In genomic region chr14:120874397-120874796, GRCm38 (mm10) we compare ENCODE assay signal across 13 mouse cellular contexts.
"Had no signal": no experiment of that assay in that cellular context is flagged by ENCODE, and none has a peak within 500 bp of the region (broad histone marks: within the 10 kb centered on the region; RNA-seq: fewer than 3 reads in every experiment).

No protein-coding gene starts in this region.

- H3K27me3 ChIP-seq: limb, embryonic 12.5 days; neural tube, embryonic 15.5 days had no signal

- H3K36me3 ChIP-seq: limb, embryonic 12.5 days; midbrain, embryonic 10.5 days; neural tube, embryonic 15.5 days had no signal

- DNase-seq: layer of hippocampus, adult 9-11 months; layer of hippocampus, postnatal 36 days; lung, postnatal 10 days; lung, postnatal 4 days; midbrain, embryonic 14.5 days; right cerebral cortex, postnatal 25 days; thymus, postnatal 36 days had no signal

- H3K4me1 ChIP-seq: limb, embryonic 12.5 days had no signal

- H3K9me3 ChIP-seq: limb, embryonic 12.5 days; midbrain, embryonic 10.5 days; neural tube, embryonic 15.5 days had no signal

- H3K9ac ChIP-seq: limb, embryonic 12.5 days; lung, embryonic 14.5 days; neural tube, embryonic 15.5 days had no signal

- H3K4me2 ChIP-seq: limb, embryonic 12.5 days; liver, embryonic 11.5 days; lung, embryonic 14.5 days; neural tube, embryonic 15.5 days had no signal

- H3K4me3 ChIP-seq: limb, embryonic 12.5 days; midbrain, embryonic 10.5 days; myocyte; neural tube, embryonic 15.5 days had no signal

- H3K27ac ChIP-seq: limb, embryonic 12.5 days; midbrain, embryonic 10.5 days; neural tube, embryonic 15.5 days had no signal
